Mouse (Mus musculus): ENCODE data around the gene Gm21149.
"Not testable (repeated sequence)": the region's sequence is repeated elsewhere in the genome, so short reads cannot be mapped to it uniquely, and the experiment has no call there.

GRCm38 (mm10) chr5:15508460-15509451 lies 32.4 kb upstream of the Gm21149 start:
- not testable (repeated sequence) for TF ChIP-seq POLR2A (IDR thresholded peaks at IDR 0.05; ENCODE audit: borderline replicate concordance, insufficient read depth, low read length); CTCF (IDR thresholded peaks at IDR 0.05; ENCODE audit: borderline replicate concordance, insufficient read depth, low read depth, low read length)
